Mouse (Mus musculus) hindbrain, embryonic 12.5 days (tissue): Measurements from ENCODE around the gene Eif3a. TPM values are rescaled to one million over a fixed set of nuclear protein-coding genes. Genes with fewer than 3 reads are reported as not detected.

Experiments
- ATAC-seq: fragments of 200-750 bp; cut with Nextera tagmentation; 2 replicates; pipeline ENCODE4 v1.8.0; 2017; ENCODE audit warnings: moderate TSS enrichment; ENCODE audit not compliant: low FRiP score
- H3K27ac ChIP-seq: fragments of 300-500 bp; sonication (generic); 2 replicates; pipeline ENCODE4 v1.5.1; 2016; ENCODE audit warnings: mild to moderate bottlenecking
- H3K27me3 ChIP-seq: fragments of 300-500 bp; sonication (generic); 2 replicates; pipeline ENCODE4 v1.6.1; 2016; ENCODE audit warnings: mild to moderate bottlenecking
- H3K36me3 ChIP-seq: fragments of 300-500 bp; sonication (generic); 2 replicates; pipeline ENCODE4 v1.6.1; 2016; ENCODE audit warnings: mild to moderate bottlenecking
- H3K4me1 ChIP-seq: fragments of 300-500 bp; sonication (generic); 2 replicates; pipeline ENCODE4 v1.6.1; 2016
- H3K4me2 ChIP-seq: fragments of 300-500 bp; sonication (generic); replicated peaks from 2 replicates; pipeline ENCODE4 v1.6.1; 2016; ENCODE audit warnings: mild to moderate bottlenecking
- H3K4me3 ChIP-seq: fragments of 300-500 bp; sonication (generic); 2 replicates; pipeline ENCODE4 v1.5.1; 2016; ENCODE audit warnings: mild to moderate bottlenecking
- H3K9ac ChIP-seq: fragments of 300-500 bp; sonication (generic); 2 replicates; pipeline ENCODE4 v1.6.1; 2016; ENCODE audit warnings: mild to moderate bottlenecking, moderate library complexity
- H3K9me3 ChIP-seq: fragments of 300-500 bp; sonication (generic); replicated peaks from 2 replicates; pipeline ENCODE4 v1.6.1; 2016; ENCODE audit warnings: mild to moderate bottlenecking
- WGBS: fragments of 180-500 bp; shearing (Covaris S2); methylation state at CpG from one replicate; pipeline ENCODE4 v1.1.7; 2016; 5-methylcytosine and 5-hydroxymethylcytosine counted together
- polyA plus RNA-seq: library from polyadenylated mRNA; unstranded; fragments of >200 nt; fragmentation: Nextera tagmentation; extraction: Ambion mirVana; gene quantifications from 2 replicates; pipeline ENCODE4 v1.2.1, GENCODE M21; 2016

Eif3a gene
- polyA plus RNA-seq, 1 experiment from 2014 or later, result 126 TPM

DNA sequence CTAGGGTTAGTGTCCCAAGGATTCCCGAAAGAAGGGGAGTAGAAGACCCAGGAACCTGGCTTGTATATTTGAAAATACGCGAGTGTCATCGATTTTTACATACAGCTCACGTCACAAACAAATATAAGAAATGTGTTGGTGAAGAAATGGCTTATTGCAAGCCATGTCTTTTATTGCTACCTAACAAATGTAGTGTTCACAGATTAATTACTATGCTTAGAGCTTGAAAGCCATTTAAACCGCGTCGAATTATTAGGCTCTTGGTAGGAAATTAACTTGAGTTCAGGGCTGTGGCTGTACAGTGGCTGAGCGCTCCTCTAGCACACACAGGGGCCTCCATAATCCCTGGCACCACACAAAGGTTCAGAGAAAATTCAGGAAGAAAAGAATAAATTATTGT lies 706 bp upstream of the Eif3a start:
- Histone ChIP-seq H3K27ac (peak overlapping the region; percentile 96), H3K4me3 (peak overlapping the region; percentile 95), H3K4me2 (peak overlapping the region; percentile 62), H3K9me3 (no peaks in the 10 kb centered on the region), H3K4me1 (peaks cover 14% of the 10 kb centered on the region), H3K36me3 (no peaks in the 10 kb centered on the region), H3K9ac (peak overlapping the region; percentile 94), H3K27me3 (no peaks in the 10 kb centered on the region)
- WGBS, result 18% methylated on average over 9 of the region's 9 CpGs
- peak; percentile 35; the same call in 1 of the 2 replicates for ATAC-seq

DNA sequence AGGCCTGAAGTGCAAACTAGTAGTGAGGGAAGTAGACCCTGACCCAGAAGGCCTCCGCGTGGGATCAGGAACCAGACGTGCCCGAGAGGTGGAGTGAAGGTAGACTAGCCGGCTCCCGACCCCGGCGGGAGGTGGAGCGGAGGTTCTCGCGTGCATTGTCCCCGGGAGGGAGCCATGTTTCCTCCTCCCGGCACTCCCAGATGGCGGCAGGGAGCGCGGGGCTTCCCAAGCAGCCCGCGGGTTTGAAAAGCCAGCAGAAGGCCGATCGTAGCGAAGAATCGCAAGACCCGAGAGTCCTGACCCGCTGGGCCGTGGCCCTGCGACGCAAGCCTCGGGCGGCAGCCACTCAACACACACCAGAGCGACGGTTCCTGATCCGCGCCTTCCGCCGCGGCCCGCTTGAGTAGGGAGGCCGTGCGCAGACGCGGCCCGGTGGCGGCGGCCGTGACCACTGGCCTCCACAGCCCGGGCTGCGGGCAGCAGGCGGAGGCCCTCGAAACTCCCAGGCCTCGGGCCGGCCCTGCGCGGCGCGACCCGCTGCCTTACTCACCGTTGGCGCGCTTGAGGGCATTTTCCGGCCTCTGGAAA lies 445 bp downstream of the Eif3a start:
- Histone ChIP-seq H3K9me3 (no peaks in the 10 kb centered on the region), H3K27me3 (no peaks in the 10 kb centered on the region), H3K27ac (peak overlapping the region; percentile 96), H3K9ac (peak overlapping the region; percentile 94), H3K36me3 (no peaks in the 10 kb centered on the region), H3K4me3 (peak overlapping the region; percentile 95), H3K4me1 (peaks cover 18% of the 10 kb centered on the region), H3K4me2 (peak overlapping the region; percentile 62)
- WGBS, result under 1% methylated on average over 60 of the region's 60 CpGs
- ATAC-seq, result peak; percentile 53

DNA sequence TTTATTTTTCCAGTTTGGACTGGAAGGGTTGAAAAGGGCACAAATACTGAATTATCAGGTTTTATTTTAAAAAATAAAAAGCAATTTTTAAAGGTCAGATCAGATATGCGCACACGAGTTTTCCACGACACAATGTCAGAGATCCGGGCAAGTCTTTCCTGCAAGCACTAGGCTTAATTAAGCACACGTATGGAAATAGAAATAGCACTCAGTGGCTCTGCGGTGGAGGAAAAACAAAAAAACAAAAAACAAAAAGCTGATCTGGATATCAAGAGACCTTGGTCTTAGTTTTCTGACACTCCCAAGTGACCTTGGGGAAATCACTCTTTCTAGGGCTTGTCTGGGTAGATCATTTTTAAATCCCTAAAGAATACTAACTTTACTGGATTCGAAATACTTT lies 1.0 kb downstream of the Eif3a start:
- no peak for ATAC-seq

DNA sequence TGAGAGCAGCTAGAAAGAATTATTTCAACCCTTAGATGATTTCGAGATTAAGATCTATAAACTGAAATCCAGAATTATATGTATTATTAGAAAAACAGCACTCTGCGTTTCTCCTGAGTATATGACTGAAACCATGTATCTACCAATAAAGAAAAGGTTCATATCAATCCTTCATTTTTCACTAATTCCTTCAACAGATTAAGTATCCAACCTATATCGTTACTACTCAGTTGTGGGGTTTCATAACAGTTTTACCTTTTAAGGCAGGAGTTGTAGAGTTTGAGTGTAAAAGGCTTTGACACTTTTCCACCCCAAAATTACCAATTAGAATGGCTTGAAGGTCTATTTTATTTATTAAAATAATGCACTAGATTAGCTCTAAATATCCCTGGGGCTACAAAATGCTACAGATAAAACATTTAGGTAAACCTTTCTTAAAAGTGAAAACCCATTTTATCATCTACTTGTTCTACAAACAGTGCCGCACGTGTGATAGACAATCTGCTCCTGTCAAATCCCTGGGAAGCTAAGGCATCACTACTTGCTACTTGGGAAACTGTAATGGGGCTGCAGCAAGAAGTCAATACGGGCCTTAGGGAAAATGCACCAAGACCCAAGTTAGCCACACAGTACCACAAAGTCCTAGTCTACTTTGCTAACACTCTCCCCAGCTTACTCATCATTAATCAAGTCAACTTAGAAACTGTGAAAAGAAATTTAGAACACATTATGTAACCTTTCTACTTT lies 2.1 kb downstream of the Eif3a start:
- 47% methylated on average over 6 of the region's 6 CpGs for WGBS
- H3K27me3 ChIP-seq, result no peaks in the 10 kb centered on the region

More for the DNA sequence above, 1.0 kb downstream of the Eif3a start:
- Histone ChIP-seq H3K4me3 (peak overlapping the region; percentile 95), H3K36me3 (no peaks in the 10 kb centered on the region), H3K27ac (no peak overlapping the region), H3K4me1 (peaks cover 18% of the 10 kb centered on the region), H3K4me2 (peak overlapping the region; percentile 62), H3K9me3 (no peaks in the 10 kb centered on the region), H3K9ac (peak overlapping the region; percentile 94), H3K27me3 (no peaks in the 10 kb centered on the region)
- WGBS, result 1% methylated on average over 7 of the region's 7 CpGs

DNA sequence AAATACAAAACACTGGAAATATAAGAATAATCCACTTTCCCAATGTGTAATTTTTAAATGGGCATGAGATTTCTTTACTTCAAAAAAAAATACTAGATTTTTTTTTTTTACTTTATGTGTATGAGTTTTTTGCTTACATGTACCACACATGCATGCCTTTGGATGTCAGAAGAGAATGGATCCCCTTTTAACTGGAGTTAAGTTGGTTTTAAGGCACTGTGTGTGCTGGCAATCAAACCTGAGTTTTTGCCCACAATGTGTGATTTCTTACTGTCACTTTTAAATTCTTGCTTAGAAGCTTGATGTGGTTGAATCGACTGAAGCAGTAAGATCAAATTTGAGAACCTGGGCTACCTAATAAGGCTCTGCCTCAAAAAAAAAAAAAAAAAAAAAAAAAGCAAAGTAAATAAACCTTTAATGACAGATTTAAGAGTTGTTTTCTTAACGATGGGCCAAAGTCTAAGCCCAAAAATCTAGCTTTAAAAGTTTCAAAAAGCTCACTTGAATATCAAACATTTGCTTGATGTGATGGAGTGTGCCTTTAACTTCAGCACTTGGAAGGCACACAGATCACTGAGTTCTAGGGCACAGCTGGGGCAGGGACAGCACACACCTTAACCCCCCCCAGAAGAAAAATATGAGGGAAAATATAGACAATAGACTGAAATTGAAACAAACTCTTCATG lies 2.9 kb downstream of the Eif3a start:
- Histone ChIP-seq H3K4me2 (peak overlapping the region; percentile 62; the same call in 1 of the 2 replicates), H3K36me3 (no peaks in the 10 kb centered on the region), H3K27ac (no peak overlapping the region), H3K4me1 (peaks cover 20% of the 10 kb centered on the region), H3K27me3 (no peaks in the 10 kb centered on the region), H3K9ac (no peak overlapping the region), H3K4me3 (no peak overlapping the region), H3K9me3 (no peaks in the 10 kb centered on the region)
- ATAC-seq, result no peak
- WGBS, result 79% methylated on average over 2 of the region's 2 CpGs

More for the DNA sequence above, 2.1 kb downstream of the Eif3a start:
- Histone ChIP-seq H3K9ac (peak overlapping the region; percentile 43), H3K4me3 (peak overlapping the region; percentile 27), H3K27ac (no peak overlapping the region), H3K4me2 (peak overlapping the region; percentile 62), H3K9me3 (no peaks in the 10 kb centered on the region), H3K36me3 (no peaks in the 10 kb centered on the region), H3K4me1 (peaks cover 18% of the 10 kb centered on the region)
- ATAC-seq, result no peak

DNA sequence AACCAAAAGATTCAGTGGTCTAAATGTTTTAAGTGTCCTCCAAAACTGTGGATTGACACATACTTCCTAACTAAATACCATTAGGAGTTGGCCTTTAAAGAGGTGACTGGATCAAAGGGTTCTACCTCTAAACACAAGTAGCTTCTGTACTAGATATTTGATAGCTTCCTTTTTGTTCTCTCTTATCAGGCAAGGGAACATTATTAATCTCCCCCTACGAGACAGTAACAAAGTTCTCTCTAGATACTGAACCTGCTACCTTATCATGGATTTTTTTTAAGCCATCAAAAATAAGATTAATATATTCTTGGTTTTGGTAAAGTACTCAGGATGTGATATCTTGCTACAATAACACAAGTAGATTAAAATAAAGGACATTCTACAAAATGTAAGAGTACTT lies 5.7 kb downstream of the Eif3a start:
- no peak overlapping the region for H3K9ac ChIP-seq
- no peak overlapping the region for H3K4me3 ChIP-seq
- no peak for ATAC-seq
- 72% methylated on average over 1 of the region's 1 CpGs for WGBS
- peaks cover 17% of the 10 kb centered on the region for H3K4me1 ChIP-seq
- no peaks in the 10 kb centered on the region for H3K27me3 ChIP-seq
- no peak overlapping the region for H3K27ac ChIP-seq
- H3K36me3 ChIP-seq, result peaks cover 11% of the 10 kb centered on the region
- H3K4me2 ChIP-seq, result no peak overlapping the region
- H3K9me3 ChIP-seq, result no peaks in the 10 kb centered on the region

DNA sequence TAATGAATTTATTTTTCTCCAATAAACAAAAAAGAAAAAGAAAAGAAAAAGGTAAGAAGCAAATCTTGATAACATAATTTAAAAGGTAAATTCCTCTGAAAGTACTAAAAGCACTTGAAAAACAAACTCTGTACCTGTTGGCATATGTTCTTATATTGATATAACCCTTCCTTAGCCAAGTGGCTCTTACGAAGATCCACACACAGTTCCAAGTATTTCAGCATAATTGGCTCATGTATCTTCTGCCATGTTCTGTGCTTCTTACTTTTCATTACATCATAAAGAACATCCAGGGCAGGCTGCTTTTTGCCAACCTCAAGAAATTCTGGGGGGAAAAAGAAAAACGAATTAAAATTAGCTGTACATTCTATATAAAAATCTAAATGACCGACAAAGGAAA lies 8.4 kb downstream of the Eif3a start:
- H3K9ac ChIP-seq, result no peak overlapping the region
- no peaks in the 10 kb centered on the region for H3K27me3 ChIP-seq
- no peaks in the 10 kb centered on the region for H3K9me3 ChIP-seq
- no peak overlapping the region for H3K27ac ChIP-seq
- no peak overlapping the region for H3K4me2 ChIP-seq
- peaks cover 26% of the 10 kb centered on the region for H3K36me3 ChIP-seq
- ATAC-seq, result no peak
- 93% methylated on average over 3 of the region's 3 CpGs for WGBS
- H3K4me3 ChIP-seq, result no peak overlapping the region
- peaks cover 10% of the 10 kb centered on the region for H3K4me1 ChIP-seq

DNA sequence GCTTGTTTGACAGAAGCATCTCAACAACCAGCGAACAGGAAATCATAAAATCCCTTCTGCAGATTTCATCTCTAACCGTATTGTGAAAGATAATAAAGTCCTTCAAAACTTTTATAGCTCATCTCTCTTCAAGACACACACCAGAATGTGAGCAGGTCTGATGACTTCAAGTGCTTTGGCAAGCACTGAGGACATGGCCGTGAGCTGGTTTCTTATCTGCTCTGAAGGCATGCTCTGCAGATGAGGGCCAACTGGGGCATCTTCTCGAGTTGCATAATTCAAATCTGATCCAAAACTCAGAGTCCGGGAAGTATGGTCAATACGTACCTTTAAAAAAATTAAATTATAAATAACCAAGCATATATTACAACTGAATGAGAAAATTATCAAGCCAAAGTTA lies 17.1 kb downstream of the Eif3a start:
- no peaks in the 10 kb centered on the region for H3K4me1 ChIP-seq
- H3K4me3 ChIP-seq, result no peak overlapping the region
- H3K4me2 ChIP-seq, result no peak overlapping the region
- H3K27ac ChIP-seq, result no peak overlapping the region
- WGBS, result 93% methylated on average over 6 of the region's 6 CpGs
- H3K9me3 ChIP-seq, result no peaks in the 10 kb centered on the region
- peaks cover 67% of the 10 kb centered on the region for H3K36me3 ChIP-seq
- ATAC-seq, result no peak
- H3K27me3 ChIP-seq, result no peaks in the 10 kb centered on the region
- no peak overlapping the region for H3K9ac ChIP-seq

DNA sequence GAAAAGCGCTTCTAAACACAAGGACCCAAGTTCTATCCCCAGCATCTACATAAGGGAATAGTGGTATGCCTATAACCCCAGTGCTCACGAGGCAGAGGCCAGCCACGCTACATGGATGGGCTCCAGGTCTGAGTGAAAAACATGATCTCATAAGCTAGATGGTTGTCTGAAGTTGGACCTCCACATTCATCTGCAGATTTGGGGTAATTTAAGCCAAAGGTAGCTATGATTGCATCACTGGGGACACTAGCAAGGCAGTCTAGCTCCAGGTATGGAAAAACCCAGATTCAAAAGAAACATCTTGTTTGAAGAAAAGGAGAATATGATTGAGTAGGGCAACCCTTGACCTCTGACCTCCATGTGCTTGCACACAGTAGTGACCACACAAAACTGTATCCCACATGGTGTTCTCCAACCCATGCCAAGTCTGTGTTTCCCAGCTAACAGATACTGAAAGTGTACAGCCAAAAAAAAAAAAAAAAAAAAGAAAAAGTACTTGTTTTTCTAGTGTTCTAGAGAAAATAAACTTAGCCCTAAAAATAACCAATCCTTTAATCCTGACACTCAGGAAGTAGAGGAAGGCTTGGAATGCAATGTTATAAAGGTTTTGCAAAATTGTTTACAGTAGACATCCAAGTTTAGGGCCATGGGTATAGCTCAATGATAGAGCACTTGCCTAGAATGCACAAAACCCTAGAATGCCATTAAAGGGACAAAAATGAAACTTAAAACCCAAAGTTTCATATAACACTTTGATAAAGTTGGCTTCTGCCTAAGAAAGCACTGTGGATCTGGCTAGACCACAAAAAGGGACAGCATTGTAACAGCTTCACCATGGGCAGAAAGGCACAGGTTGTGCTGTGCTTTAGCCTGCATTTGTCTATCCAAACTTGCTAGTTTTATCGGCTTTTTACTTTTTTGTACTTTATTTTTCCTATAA lies 31.3 kb downstream of the Eif3a start:
- no peak overlapping the region for H3K9ac ChIP-seq
- H3K27me3 ChIP-seq, result peaks cover 13% of the 10 kb centered on the region
- H3K9me3 ChIP-seq, result no peaks in the 10 kb centered on the region
- H3K27ac ChIP-seq, result no peak overlapping the region
- H3K4me1 ChIP-seq, result peaks cover 19% of the 10 kb centered on the region
- 71% methylated on average over 4 of the region's 4 CpGs for WGBS
- H3K4me2 ChIP-seq, result no peak overlapping the region
- no peak for ATAC-seq
- peaks cover 30% of the 10 kb centered on the region for H3K36me3 ChIP-seq
- H3K4me3 ChIP-seq, result no peak overlapping the region

DNA sequence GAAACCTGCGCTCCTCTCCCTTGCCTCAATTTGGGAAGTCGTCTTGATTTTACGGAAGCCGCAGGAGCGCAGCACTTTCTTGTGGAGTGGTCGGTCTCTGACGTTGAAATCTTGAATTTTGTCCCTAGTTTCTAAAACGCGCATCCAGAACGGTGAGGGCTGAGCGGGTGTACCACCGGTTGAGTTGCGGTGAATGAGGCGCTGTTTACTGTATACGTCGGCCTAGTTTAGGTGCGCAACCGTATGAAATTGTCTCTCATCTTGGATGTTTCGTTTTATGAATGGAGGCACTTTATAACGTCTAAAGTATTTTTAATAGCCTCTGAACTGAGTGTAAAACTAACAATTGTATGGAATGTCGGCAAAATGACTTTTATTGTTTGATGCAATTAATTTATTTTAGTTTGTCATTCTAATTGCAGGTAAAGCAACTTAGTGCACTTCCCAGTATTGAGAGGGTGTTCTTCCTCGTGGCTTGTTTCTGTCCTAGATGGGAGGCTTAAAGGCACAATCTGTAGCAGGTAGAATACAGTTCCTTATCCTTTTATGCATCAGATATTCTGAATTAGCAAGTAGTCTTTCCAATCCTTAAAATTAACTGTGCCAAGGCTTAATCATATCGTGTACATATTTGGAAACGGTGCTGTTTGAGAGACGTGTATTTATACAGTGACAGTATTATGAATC lies 33.2 kb downstream of the Eif3a start:
- Histone ChIP-seq H3K9me3 (no peaks in the 10 kb centered on the region), H3K36me3 (peaks cover 14% of the 10 kb centered on the region), H3K9ac (peak overlapping the region; percentile 81), H3K4me2 (peak overlapping the region; percentile 98), H3K4me3 (peak overlapping the region; percentile 85), H3K27me3 (peaks cover 17% of the 10 kb centered on the region), H3K4me1 (peaks cover 19% of the 10 kb centered on the region), H3K27ac (peak overlapping the region; percentile 89; the same call in 1 of the 2 replicates)
- no peak for ATAC-seq
- 7% methylated on average over 25 of the region's 25 CpGs for WGBS
